Mouse (Mus musculus) erythroblast, embryonic 14.5 days (primary cell): ENCODE measurements at regions not wholly inside any gene's neighbourhood (a gene's known extent, or its start where the extent isn't known, plus 50 kb on each side); places are given as distances from the start of the nearest gene placed in this dataset.

Experiments
- GATA1 ChIP-seq: IDR thresholded peaks from 2 replicates; pipeline ENCODE4 v1.6.1; 2012; ENCODE audit warnings: low read length, inconsistent platforms, mixed read lengths
- TAL1 ChIP-seq: IDR thresholded peaks from 3 replicates; pipeline ENCODE4 v1.6.1; 2012; ENCODE audit warnings: low read length, inconsistent platforms, mixed read lengths

- TF ChIP-seq GATA1: no peak
- TF ChIP-seq TAL1: no peak
Measured at GRCm38 (mm10) chr14:76266249-76266648, 148.5 kb upstream of the Tsc22d1 start.
